Mouse (Mus musculus) embryonic facial prominence, embryonic 11.5 days (tissue): Measurements from ENCODE around the gene Gdf1. TPM values are rescaled to one million over a fixed set of nuclear protein-coding genes. Genes with fewer than 3 reads are reported as not detected.
A peak's percentile ranks its signal among the peaks of the same experiment; 100 is the strongest.

ENCODE experiments used
- ATAC-seq: fragments of 200-750 bp; cut with Nextera tagmentation; replicated peaks from 2 replicates; pipeline ENCODE4 v1.8.0; 2017; ENCODE audit warnings: low read depth; ENCODE audit not compliant: insufficient number of reproducible peaks, low FRiP score, low TSS enrichment
- DNase-seq: peaks from one replicate; pipeline ENCODE4 v3.0.0-alpha.2; 2015; ENCODE audit warnings: low spot score
- H3K27ac ChIP-seq: fragments of 300-500 bp; sonication (generic); replicated peaks from 2 replicates; pipeline ENCODE4 v1.5.1; 2014; ENCODE audit warnings: mild to moderate bottlenecking, low read depth, low read length, control low read depth
- H3K27me3 ChIP-seq: fragments of 300-500 bp; sonication (generic); 2 replicates; pipeline ENCODE4 v1.6.1; 2014; ENCODE audit warnings: mild to moderate bottlenecking, low read length, moderate library complexity, mixed read lengths; ENCODE audit not compliant: control insufficient read depth, insufficient read depth
- H3K36me3 ChIP-seq: fragments of 300-500 bp; sonication (generic); replicated peaks from 2 replicates; pipeline ENCODE4 v1.6.1; 2014; ENCODE audit warnings: low read depth, mild to moderate bottlenecking, low read length, moderate library complexity, mixed read lengths; ENCODE audit not compliant: control insufficient read depth, insufficient read depth
- H3K4me1 ChIP-seq: fragments of 300-500 bp; sonication (generic); 2 replicates; pipeline ENCODE4 v1.6.1; 2014; ENCODE audit warnings: low read length, mixed read lengths; ENCODE audit not compliant: control insufficient read depth, insufficient read depth
- H3K4me2 ChIP-seq: fragments of 300-500 bp; sonication (generic); 2 replicates; pipeline ENCODE4 v1.6.1; 2014; ENCODE audit warnings: low read depth, mild to moderate bottlenecking, control low read depth, low read length, moderate library complexity
- H3K4me3 ChIP-seq: fragments of 300-500 bp; sonication (generic); 2 replicates; pipeline ENCODE4 v1.5.1; 2014; ENCODE audit warnings: low read depth, low read length, control low read depth
- H3K9ac ChIP-seq: fragments of 300-500 bp; sonication (generic); replicated peaks from 2 replicates; pipeline ENCODE4 v1.6.1; 2014; ENCODE audit warnings: mild to moderate bottlenecking, control low read depth, low read length
- H3K9me3 ChIP-seq: fragments of 300-500 bp; sonication (generic); replicated peaks from 2 replicates; pipeline ENCODE4 v1.6.1; 2016; ENCODE audit warnings: mild to moderate bottlenecking, low read length, inconsistent platforms, mixed read lengths; ENCODE audit not compliant: control insufficient read depth
- WGBS: fragments of 180-500 bp; shearing (Covaris S2); extraction: QIAGEN DNeasy Blood & Tissue Kit; methylation state at CpG from one replicate; pipeline ENCODE4 v1.1.7; 2014; 5-methylcytosine and 5-hydroxymethylcytosine counted together
- polyA plus RNA-seq: library from polyadenylated mRNA; unstranded; fragments of >200 nt; fragmentation: Nextera tagmentation; extraction: Ambion mirVana; gene quantifications from 2 replicates; pipeline ENCODE4 v1.2.1, GENCODE M21; 2014

Gene Gdf1
- polyA plus RNA-seq = 0.22 and 3.1 TPM in 2 replicates

- peak within 1 kb of the TSS; percentile 34 for H3K4me2 ChIP-seq
- H3K36me3 ChIP-seq = peaks cover 11% of the 10 kb centered on the region
- H3K27me3 ChIP-seq = no peaks in the 10 kb centered on the region
- H3K27ac ChIP-seq = no peak within 1 kb of the TSS
- DNase-seq (peak; percentile 40), ATAC-seq (no peak)
- 25% methylated on average over 14 of the region's 14 CpGs for WGBS
- peak within 1 kb of the TSS; percentile 8; the same call in 1 of the 2 replicates for H3K4me3 ChIP-seq
- H3K9ac ChIP-seq = peak within 1 kb of the TSS; percentile 50
- peaks cover 12% of the 10 kb centered on the region for H3K4me1 ChIP-seq
- H3K9me3 ChIP-seq = no peaks in the 10 kb centered on the region
Observed at GRCm38 (mm10) chr8:70329124-70329834, at the start of gene Gdf1. Gene Gdf1 (plus strand): TSS chr8:70329817.

- Histone ChIP-seq H3K27ac (no peak overlapping the region), H3K27me3 (no peaks in the 10 kb centered on the region), H3K36me3 (peaks cover 13% of the 10 kb centered on the region), H3K9me3 (no peaks in the 10 kb centered on the region), H3K4me3 (no peak overlapping the region), H3K4me2 (no peak overlapping the region), H3K9ac (no peak overlapping the region), H3K4me1 (no peaks in the 10 kb centered on the region)
- 61% methylated on average over 3 of the region's 3 CpGs for WGBS
- DNase-seq (no peak), ATAC-seq (no peak)
Observed at GRCm38 (mm10) chr8:70281001-70281400, 48.6 kb upstream of the Gdf1 start.

- peak within 1 kb of the TSS; percentile 84 for H3K4me3 ChIP-seq
- peaks cover 22% of the 10 kb centered on the region for H3K36me3 ChIP-seq
- ATAC-seq (peak; percentile 89), DNase-seq (peak; percentile 93)
- H3K9me3 ChIP-seq = no peaks in the 10 kb centered on the region
- H3K27ac ChIP-seq = peak within 1 kb of the TSS; percentile 64
- H3K4me1 ChIP-seq = no peaks in the 10 kb centered on the region
- WGBS = under 1% methylated on average over 35 of the region's 36 CpGs
- no peaks in the 10 kb centered on the region for H3K27me3 ChIP-seq
- H3K4me2 ChIP-seq = peak within 1 kb of the TSS; percentile 74
- H3K9ac ChIP-seq = peak within 1 kb of the TSS; percentile 99
Observed at GRCm38 (mm10) chr8:70282603-70283135, 46.9 kb upstream of the Gdf1 start, which contains the start of gene Homer3. Gene Homer3 (plus strand): TSS chr8:70282827.

GRCm38 (mm10) chr8:70283136-70284077 is 46.2 kb upstream of the Gdf1 start:
- no peaks in the 10 kb centered on the region for H3K27me3 ChIP-seq
- H3K9ac ChIP-seq = peak overlapping the region; percentile 99
- peak overlapping the region; percentile 64 for H3K27ac ChIP-seq
- H3K4me1 ChIP-seq = no peaks in the 10 kb centered on the region
- no peaks in the 10 kb centered on the region for H3K9me3 ChIP-seq
- peak overlapping the region; percentile 74 for H3K4me2 ChIP-seq
- ATAC-seq = peak; percentile 56
- under 1% methylated on average over 55 of the region's 55 CpGs for WGBS
- H3K36me3 ChIP-seq = peaks cover 26% of the 10 kb centered on the region
- peak; percentile 32 for DNase-seq
- H3K4me3 ChIP-seq = peak overlapping the region; percentile 84

GRCm38 (mm10) chr8:70284421-70284820 is 45.2 kb upstream of the Gdf1 start:
- Histone ChIP-seq H3K36me3 (peaks cover 29% of the 10 kb centered on the region), H3K4me2 (peak overlapping the region; percentile 19), H3K4me1 (no peaks in the 10 kb centered on the region), H3K27ac (no peak overlapping the region), H3K9me3 (no peaks in the 10 kb centered on the region), H3K27me3 (no peaks in the 10 kb centered on the region), H3K4me3 (peak overlapping the region; percentile 84), H3K9ac (no peak overlapping the region)
- DNase-seq (no peak), ATAC-seq (no peak)
- 83% methylated on average over 5 of the region's 5 CpGs for WGBS

- no peak for DNase-seq
- no peak overlapping the region for H3K4me2 ChIP-seq
- 97% methylated on average over 15 of the region's 15 CpGs for WGBS
- ATAC-seq = no peak
- H3K27ac ChIP-seq = no peak overlapping the region
- H3K4me1 ChIP-seq = no peaks in the 10 kb centered on the region
- no peaks in the 10 kb centered on the region for H3K27me3 ChIP-seq
- H3K36me3 ChIP-seq = peaks cover 33% of the 10 kb centered on the region
- no peak overlapping the region for H3K4me3 ChIP-seq
- no peaks in the 10 kb centered on the region for H3K9me3 ChIP-seq
- H3K9ac ChIP-seq = no peak overlapping the region
Observed at GRCm38 (mm10) chr8:70285304-70285703, 44.3 kb upstream of the Gdf1 start.

- Histone ChIP-seq H3K36me3 (peaks cover 38% of the 10 kb centered on the region), H3K9me3 (no peaks in the 10 kb centered on the region), H3K9ac (no peak overlapping the region), H3K4me1 (no peaks in the 10 kb centered on the region), H3K27me3 (no peaks in the 10 kb centered on the region), H3K27ac (no peak overlapping the region), H3K4me3 (no peak overlapping the region), H3K4me2 (no peak overlapping the region)
- DNase-seq = no peak
- no peak for ATAC-seq
- WGBS = 88% methylated on average over 8 of the region's 8 CpGs
Observed at GRCm38 (mm10) chr8:70286737-70287136, 42.9 kb upstream of the Gdf1 start.
